Mouse (Mus musculus) forebrain, embryonic 14.5 days (tissue): ENCODE results near the gene Tmem116. TPM values are rescaled to one million over a fixed set of nuclear protein-coding genes. Genes with fewer than 3 reads are reported as not detected.
A peak's percentile ranks its signal among the peaks of the same experiment; 100 is the strongest.
"Not testable (repeated sequence)": the region's sequence is repeated elsewhere in the genome, so short reads cannot be mapped to it uniquely, and the experiment has no call there.

Experiments used
- ATAC-seq: fragments of 200-750 bp; cut with Nextera tagmentation; 2 replicates; pipeline ENCODE4 v1.8.0; 2017; ENCODE audit warnings: mild to moderate bottlenecking, moderate library complexity
- DNase-seq: peaks from one replicate; pipeline ENCODE4 v3.0.0-alpha.2; 2015; ENCODE audit warnings: low spot score
- H3K27ac ChIP-seq: fragments of 300-500 bp; sonication (generic); 2 replicates; pipeline ENCODE4 v1.5.1; 2014; ENCODE audit warnings: low read depth, mild to moderate bottlenecking, control low read depth, low read length, moderate library complexity
- H3K27me3 ChIP-seq: fragments of 300-500 bp; sonication (generic); replicated peaks from 2 replicates; pipeline ENCODE4 v1.6.1; 2014; ENCODE audit warnings: low read length, control low read depth, mixed read lengths; ENCODE audit not compliant: control insufficient read depth, insufficient read depth
- H3K36me3 ChIP-seq: fragments of 300-500 bp; sonication (generic); 2 replicates; pipeline ENCODE4 v1.6.1; 2014; ENCODE audit warnings: low read length, control low read depth; ENCODE audit not compliant: control insufficient read depth, insufficient read depth
- H3K4me1 ChIP-seq: fragments of 300-500 bp; sonication (generic); 2 replicates; pipeline ENCODE4 v1.6.1; 2014; ENCODE audit warnings: antibody characterized with exemption, low read length, control low read depth; ENCODE audit not compliant: control insufficient read depth, insufficient read depth
- H3K4me2 ChIP-seq: fragments of 300-500 bp; sonication (generic); 2 replicates; pipeline ENCODE4 v1.6.1; 2014; ENCODE audit warnings: mild to moderate bottlenecking, control low read depth, low read length
- H3K4me3 ChIP-seq: fragments of 300-500 bp; sonication (generic); 2 replicates; pipeline ENCODE4 v1.5.1; 2014; ENCODE audit warnings: low read depth, low read length, control low read depth
- H3K9ac ChIP-seq: fragments of 300-500 bp; sonication (generic); 2 replicates; pipeline ENCODE4 v1.6.1; 2014; ENCODE audit warnings: mild to moderate bottlenecking, low read length, control low read depth, moderate library complexity
- H3K9me3 ChIP-seq: fragments of 300-500 bp; sonication (generic); replicated peaks from 2 replicates; pipeline ENCODE4 v1.6.1; 2016; ENCODE audit warnings: low read length, control low read depth, mixed read lengths; ENCODE audit not compliant: control insufficient read depth
- WGBS: fragments of 180-500 bp; shearing (Covaris S2); extraction: QIAGEN DNeasy Blood & Tissue Kit; methylation state at CpG from one replicate; pipeline ENCODE4 v1.1.7; 2014; 5-methylcytosine and 5-hydroxymethylcytosine counted together
- polyA plus RNA-seq: library from polyadenylated mRNA; unstranded; fragments of >200 nt; fragmentation: Nextera tagmentation; extraction: Ambion mirVana; gene quantifications from 2 replicates; pipeline ENCODE4 v1.2.1, GENCODE M21; 2014

Gene Tmem116
- polyA plus RNA-seq, 1 experiment from 2014 or later, result 1.0 TPM

- H3K9me3 ChIP-seq, result no peaks in the 10 kb centered on the region
- WGBS, result 89% methylated on average over 2 of the region's 2 CpGs
- H3K4me2 ChIP-seq, result no peak overlapping the region
- no peak for ATAC-seq
- H3K27ac ChIP-seq, result no peak overlapping the region
- no peak for DNase-seq
- H3K4me1 ChIP-seq, result no peaks in the 10 kb centered on the region
- H3K27me3 ChIP-seq, result no peaks in the 10 kb centered on the region
- H3K4me3 ChIP-seq, result no peak overlapping the region
- no peaks in the 10 kb centered on the region for H3K36me3 ChIP-seq
- H3K9ac ChIP-seq, result no peak overlapping the region
These were observed 20.7 kb downstream of the Tmem116 start for GRCm38 (mm10) chr5:121472411-121472810.

- Histone ChIP-seq H3K4me1 (no peaks in the 10 kb centered on the region), H3K4me3 (no peak overlapping the region), H3K9me3 (no peaks in the 10 kb centered on the region), H3K27ac (no peak overlapping the region), H3K36me3 (no peaks in the 10 kb centered on the region), H3K27me3 (no peaks in the 10 kb centered on the region), H3K9ac (no peak overlapping the region), H3K4me2 (no peak overlapping the region)
- 70% methylated on average over 7 of the region's 7 CpGs for WGBS
- DNase-seq (no peak), ATAC-seq (no peak)
These were observed 22.9 kb downstream of the Tmem116 start for GRCm38 (mm10) chr5:121474610-121475009.

GRCm38 (mm10) chr5:121476040-121476439 lies 24.3 kb downstream of the Tmem116 start:
- H3K4me3 ChIP-seq, result no peak overlapping the region
- H3K36me3 ChIP-seq, result no peaks in the 10 kb centered on the region
- H3K9ac ChIP-seq, result no peak overlapping the region
- 76% methylated on average over 1 of the region's 1 CpGs for WGBS
- H3K27me3 ChIP-seq, result no peaks in the 10 kb centered on the region
- no peak overlapping the region for H3K27ac ChIP-seq
- no peaks in the 10 kb centered on the region for H3K9me3 ChIP-seq
- DNase-seq, result no peak
- no peaks in the 10 kb centered on the region for H3K4me1 ChIP-seq
- H3K4me2 ChIP-seq, result no peak overlapping the region
- no peak for ATAC-seq

GRCm38 (mm10) chr5:121477680-121478079 lies 26.0 kb downstream of the Tmem116 start:
- Histone ChIP-seq H3K27ac (no peak overlapping the region), H3K36me3 (no peaks in the 10 kb centered on the region), H3K4me3 (no peak overlapping the region), H3K9ac (no peak overlapping the region), H3K27me3 (no peaks in the 10 kb centered on the region), H3K4me2 (no peak overlapping the region), H3K4me1 (no peaks in the 10 kb centered on the region), H3K9me3 (no peaks in the 10 kb centered on the region)
- peak; percentile 89 for DNase-seq
- WGBS, result 35% methylated on average over 3 of the region's 3 CpGs
- no peak for ATAC-seq

GRCm38 (mm10) chr5:121484801-121485200 lies 33.1 kb downstream of the Tmem116 start:
- H3K9me3 ChIP-seq, result no peaks in the 10 kb centered on the region
- 89% methylated on average over 5 of the region's 5 CpGs for WGBS
- H3K9ac ChIP-seq, result no peak overlapping the region
- no peak overlapping the region for H3K27ac ChIP-seq
- DNase-seq (no peak), ATAC-seq (no peak)
- no peak overlapping the region for H3K4me2 ChIP-seq
- no peaks in the 10 kb centered on the region for H3K36me3 ChIP-seq
- no peak overlapping the region for H3K4me3 ChIP-seq
- H3K4me1 ChIP-seq, result no peaks in the 10 kb centered on the region
- no peaks in the 10 kb centered on the region for H3K27me3 ChIP-seq

- H3K4me1 ChIP-seq, result no peaks in the 10 kb centered on the region
- no peak overlapping the region for H3K9ac ChIP-seq
- DNase-seq, result no peak
- WGBS, result 78% methylated on average over 8 of the region's 8 CpGs
- no peak for ATAC-seq
- no peaks in the 10 kb centered on the region for H3K9me3 ChIP-seq
- no peaks in the 10 kb centered on the region for H3K27me3 ChIP-seq
- H3K4me3 ChIP-seq, result no peak overlapping the region
- no peak overlapping the region for H3K27ac ChIP-seq
- no peaks in the 10 kb centered on the region for H3K36me3 ChIP-seq
- H3K4me2 ChIP-seq, result no peak overlapping the region
These were observed 41.6 kb downstream of the Tmem116 start for GRCm38 (mm10) chr5:121493305-121493704.

GRCm38 (mm10) chr5:121500719-121501118 lies 49.0 kb downstream of the Tmem116 start:
- Histone ChIP-seq H3K27ac (no peak overlapping the region), H3K4me1 (no peaks in the 10 kb centered on the region), H3K36me3 (no peaks in the 10 kb centered on the region), H3K4me3 (no peak overlapping the region), H3K4me2 (no peak overlapping the region), H3K27me3 (no peaks in the 10 kb centered on the region), H3K9ac (no peak overlapping the region), H3K9me3 (no peaks in the 10 kb centered on the region)
- no peak for DNase-seq
- ATAC-seq, result no peak
- 78% methylated on average over 7 of the region's 7 CpGs for WGBS

GRCm38 (mm10) chr5:121501424-121501996 lies 49.8 kb downstream of the Tmem116 start:
- 78% methylated on average over 11 of the region's 17 CpGs for WGBS
- not testable (repeated sequence) for H3K27ac ChIP-seq, H3K4me3 ChIP-seq, H3K4me2 ChIP-seq, H3K27me3 ChIP-seq, DNase-seq, H3K36me3 ChIP-seq, H3K9me3 ChIP-seq, H3K4me1 ChIP-seq, ATAC-seq, H3K9ac ChIP-seq

GRCm38 (mm10) chr5:121503231-121503630 lies 51.5 kb downstream of the Tmem116 start, which contains the start of gene Adam1b:
Adam1b (minus strand) TSS chr5:121503435.
- ATAC-seq (no peak), DNase-seq (no peak)
- Histone ChIP-seq H3K4me3 (no peak within 1 kb of the TSS), H3K27ac (no peak within 1 kb of the TSS), H3K36me3 (no peaks in the 10 kb centered on the region), H3K9ac (no peak within 1 kb of the TSS), H3K27me3 (no peaks in the 10 kb centered on the region), H3K4me1 (no peaks in the 10 kb centered on the region), H3K4me2 (no peak within 1 kb of the TSS), H3K9me3 (no peaks in the 10 kb centered on the region)
- 87% methylated on average over 3 of the region's 3 CpGs for WGBS
